Mouse (Mus musculus) frontal cortex, postnatal 25 days (tissue): ENCODE results near the gene Il18bp.
A peak's percentile ranks its signal among the peaks of the same experiment; 100 is the strongest.

ENCODE experiments used
- DNase-seq, 2 experiments: peaks; one replicate each; pipeline ENCODE4 v3.0.0; 2022; ENCODE audit warnings: low spot score in 2 of 2

The Il18bp gene

DNA sequence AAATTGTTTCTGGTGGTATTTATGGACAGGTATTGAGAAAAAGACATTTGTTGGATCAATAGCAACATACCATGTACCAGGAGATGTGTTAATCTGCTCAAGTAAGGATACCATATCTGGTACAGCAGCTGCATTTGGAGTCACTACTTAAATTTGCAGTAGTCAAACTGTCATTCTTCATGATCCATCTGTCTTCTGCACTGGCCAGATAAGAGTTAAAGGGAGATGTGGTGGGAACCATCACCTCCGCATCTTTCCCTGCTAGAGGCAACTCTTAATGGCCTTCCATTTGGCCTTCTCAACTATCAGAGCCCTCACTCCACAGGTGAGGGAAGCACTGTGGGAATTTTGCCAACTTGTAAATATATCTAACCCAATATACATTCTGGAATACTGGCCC lies 12.0 kb downstream of the Il18bp start:
- DNase-seq: no peak

DNA sequence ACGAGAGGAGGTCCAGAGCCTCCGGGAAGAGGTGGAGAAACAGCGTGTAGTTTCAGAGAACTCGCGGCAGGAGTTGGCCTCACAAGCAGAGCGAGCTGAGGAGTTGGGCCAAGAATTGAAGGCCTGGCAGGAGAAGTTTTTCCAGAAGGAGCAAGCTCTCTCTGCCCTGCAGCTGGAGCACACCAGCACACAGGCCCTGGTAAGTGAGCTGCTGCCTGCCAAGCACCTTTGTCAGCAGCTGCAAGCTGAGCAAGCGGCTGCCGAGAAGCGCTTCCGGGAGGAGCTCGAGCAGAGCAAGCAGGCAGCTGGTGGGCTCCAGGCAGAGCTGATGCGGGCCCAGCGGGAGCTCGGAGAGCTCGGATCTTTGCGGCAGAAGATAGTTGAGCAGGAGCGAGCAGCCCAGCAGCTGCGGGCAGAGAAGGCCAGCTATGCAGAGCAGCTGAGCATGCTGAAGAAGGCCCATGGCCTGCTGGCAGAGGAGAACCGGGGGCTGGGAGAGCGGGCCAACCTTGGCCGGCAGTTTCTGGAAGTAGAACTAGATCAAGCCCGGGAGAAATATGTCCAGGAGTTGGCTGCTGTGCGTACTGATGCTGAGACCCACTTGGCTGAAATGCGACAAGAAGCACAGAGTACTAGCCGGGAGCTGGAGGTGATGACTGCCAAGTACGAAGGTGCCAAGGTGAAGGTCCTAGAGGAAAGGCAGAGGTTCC lies 17.4 kb downstream of the Il18bp start:
- no peak for DNase-seq

DNA sequence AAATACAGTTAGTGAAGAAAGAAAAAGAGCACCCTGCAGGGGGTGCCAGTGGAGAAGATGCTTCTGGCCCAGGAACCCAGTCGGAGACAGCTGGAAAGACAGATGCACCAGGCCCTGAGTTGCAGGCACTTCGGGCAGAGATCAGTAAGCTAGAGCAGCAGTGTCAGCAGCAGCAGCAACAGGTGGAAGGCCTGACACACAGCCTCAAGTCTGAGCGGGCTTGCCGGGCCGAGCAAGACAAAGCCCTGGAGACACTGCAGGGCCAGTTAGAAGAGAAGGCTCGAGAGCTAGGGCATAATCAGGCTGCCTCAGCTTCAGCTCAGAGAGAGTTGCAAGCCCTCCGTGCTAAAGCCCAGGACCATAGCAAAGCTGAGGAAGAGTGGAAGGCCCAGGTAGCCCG lies 18.2 kb downstream of the Il18bp start:
- no peak for DNase-seq

DNA sequence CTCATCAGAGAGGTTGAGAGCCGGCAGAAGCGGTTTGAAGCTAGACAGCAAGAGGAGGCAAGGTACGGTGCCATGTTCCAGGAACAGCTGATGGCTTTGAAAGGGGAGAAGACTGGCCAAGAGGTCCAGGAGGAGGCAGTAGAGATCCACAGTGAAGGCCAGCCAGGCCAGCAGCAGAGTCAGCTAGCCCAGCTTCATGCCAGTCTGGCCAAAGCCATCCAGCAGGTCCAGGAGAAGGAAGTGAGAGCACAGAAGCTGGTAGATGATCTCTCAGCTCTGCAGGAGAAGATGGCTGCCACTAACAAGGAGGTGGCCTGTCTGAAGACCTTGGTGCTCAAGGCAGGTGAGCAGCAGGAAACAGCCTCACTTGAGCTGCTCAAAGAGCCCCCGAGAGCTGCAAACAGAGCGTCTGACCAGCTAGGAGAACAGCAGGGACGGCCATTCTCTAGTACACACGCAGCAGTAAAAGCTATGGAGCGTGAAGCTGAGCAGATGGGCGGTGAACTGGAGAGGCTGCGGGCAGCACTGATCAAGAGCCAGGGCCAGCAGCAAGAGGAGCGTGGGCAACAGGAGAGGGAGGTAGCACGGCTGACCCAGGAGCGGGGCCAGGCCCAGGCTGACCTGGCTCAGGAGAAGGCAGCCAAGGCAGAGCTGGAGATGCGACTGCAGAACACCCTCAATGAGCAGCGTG lies 18.9 kb downstream of the Il18bp start:
- no peak for DNase-seq

DNA sequence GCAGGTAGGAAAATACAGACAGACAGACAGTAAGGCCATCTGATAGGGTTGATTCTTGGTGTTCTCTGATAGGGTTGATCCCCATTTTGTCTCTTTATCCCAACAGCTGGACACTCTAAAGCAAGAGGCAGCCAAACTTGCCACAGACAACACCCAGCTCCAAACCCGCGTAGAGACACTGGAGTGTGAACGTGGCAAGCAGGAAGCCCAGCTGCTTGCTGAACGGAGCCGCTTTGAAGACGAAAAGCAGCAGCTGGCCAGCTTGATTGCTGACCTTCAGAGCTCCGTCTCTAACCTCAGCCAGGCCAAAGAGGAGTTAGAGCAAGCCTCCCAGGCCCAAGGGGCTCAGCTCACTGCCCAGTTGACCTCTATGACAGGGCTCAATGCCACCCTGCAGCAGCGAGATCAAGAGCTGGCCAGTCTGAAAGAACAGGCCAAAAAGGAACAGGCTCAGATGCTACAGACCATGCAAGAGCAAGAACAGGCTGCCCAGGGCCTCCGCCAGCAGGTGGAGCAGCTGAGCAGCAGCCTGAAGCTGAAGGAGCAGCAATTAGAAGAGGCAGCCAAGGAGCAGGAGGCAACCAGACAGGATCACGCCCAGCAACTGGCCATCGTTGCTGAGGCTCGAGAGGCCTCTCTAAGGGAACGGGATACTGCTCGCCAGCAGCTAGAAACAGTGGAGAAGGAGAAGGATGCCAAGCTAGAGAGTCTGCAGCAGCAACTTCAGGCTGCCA lies 20.1 kb downstream of the Il18bp start:
- DNase-seq: peak; percentile 76 to 87

DNA sequence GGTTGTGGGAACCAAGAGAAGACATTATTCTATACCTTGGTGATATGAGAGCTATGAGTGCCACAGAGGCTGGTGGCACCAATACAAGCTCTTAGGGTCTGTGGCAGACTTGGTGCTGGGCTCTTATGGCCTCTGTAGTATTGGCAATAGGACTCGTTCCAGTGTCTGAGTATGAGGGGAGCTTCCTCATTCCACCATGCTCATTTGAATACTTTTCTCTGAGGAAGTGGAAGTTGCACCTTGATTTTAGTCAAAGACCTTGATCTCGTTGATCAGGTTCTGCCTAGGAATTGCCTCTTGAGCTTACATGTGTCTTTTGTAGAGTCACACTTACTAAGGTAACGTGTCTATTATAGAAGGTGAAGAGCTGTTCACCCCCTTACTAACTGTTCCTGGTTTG lies 24.2 kb downstream of the Il18bp start:
- DNase-seq: no peak

DNA sequence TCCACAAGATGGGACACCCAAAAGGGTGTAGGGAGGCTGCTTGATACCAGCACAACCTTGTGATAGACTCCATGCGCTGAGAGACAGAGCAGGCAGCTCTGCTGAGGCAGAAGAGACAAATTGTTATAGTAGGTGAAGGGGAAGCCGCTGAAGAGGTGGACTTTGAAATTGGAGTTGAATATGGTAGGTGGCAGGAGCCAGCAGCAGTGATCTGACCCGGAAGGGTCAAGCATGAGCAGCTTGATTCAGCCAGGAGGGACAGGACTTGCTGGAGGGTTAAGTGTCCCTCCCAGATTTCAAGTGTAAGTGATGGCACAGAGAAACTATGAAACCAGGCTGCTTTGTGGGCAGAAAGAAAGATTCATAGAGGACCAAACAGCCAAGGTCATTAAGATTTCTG lies 33.4 kb downstream of the Il18bp start:
- no peak for DNase-seq

DNA sequence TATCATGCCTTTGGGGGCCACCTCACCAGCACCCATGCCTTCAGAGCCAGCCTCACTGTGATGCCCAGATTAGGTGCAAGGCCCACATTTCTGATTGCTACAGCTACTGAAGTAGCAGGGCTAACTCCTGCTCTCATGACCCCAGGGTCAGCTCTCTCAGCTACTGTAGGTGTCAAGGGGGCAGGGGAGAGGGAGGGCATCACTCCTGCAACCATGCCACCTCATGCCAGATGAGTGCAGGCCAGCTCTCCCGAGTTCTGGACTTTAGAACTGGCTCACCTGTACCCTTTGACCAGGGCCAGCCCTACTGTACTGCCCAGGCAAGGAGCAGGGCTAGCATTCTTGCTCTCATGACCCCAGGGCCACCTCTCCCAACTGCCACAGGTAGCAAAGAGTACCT lies 35.8 kb downstream of the Il18bp start:
- DNase-seq: no peak

DNA sequence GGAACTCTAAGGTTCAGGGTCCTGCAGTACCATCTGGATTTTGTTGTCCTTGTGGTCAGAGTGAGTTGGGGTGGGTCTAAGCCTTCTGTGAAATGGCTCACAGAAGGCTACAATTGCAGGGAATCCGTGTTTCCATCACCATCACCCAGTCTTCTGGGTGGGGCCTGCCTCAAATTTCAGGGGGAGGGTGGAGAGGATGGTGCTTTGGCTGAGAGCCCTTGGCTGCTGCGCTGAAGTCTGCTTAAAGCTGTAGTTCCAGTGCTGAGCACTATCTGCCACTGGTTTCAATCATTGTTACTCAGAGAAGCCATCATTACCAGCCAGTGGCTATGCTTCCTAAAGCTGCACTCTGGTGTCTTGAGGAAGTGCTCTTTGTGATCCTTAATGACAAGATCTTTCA lies 44.0 kb downstream of the Il18bp start:
- DNase-seq: no peak

DNA sequence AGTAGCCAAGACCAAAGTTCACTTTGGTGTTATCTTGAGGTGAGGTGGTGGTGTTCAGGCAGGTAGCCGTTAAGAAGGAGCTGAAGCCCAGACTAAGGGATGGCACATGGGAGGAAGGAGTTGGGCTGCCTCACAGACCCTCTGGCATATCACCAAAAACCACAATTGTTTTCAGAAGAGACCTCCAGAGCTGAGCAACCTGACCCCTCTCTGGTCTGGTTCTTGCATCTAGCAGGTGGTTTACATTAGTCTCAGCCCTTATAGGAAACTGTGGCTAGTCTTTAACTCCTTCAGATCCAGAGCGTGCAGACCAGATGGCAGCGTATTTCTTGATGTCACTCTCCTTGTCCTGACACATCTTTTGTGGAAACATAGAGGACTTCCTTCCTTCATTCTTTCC lies 44.8 kb downstream of the Il18bp start:
- DNase-seq: no peak

DNA sequence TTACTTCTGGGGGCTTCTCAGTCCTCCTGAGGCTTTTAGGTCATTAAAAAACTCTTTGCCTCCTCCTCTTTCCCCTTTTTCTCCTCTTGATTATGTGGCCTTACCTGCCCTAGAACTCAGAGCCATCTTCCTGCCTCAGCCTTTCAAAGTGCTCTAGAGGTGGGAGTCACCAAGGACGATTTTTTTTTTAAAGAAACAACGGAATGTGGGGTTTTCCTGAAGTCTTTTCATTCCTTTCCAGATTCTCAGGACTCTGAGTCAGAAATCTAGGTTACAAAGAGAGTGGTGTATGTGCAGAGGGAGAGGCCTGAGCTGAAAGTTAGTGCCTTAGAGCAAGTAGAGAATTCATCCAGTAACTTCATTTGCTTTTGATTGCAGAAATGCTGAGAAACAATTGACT lies 46.8 kb downstream of the Il18bp start:
- DNase-seq: no peak

DNA sequence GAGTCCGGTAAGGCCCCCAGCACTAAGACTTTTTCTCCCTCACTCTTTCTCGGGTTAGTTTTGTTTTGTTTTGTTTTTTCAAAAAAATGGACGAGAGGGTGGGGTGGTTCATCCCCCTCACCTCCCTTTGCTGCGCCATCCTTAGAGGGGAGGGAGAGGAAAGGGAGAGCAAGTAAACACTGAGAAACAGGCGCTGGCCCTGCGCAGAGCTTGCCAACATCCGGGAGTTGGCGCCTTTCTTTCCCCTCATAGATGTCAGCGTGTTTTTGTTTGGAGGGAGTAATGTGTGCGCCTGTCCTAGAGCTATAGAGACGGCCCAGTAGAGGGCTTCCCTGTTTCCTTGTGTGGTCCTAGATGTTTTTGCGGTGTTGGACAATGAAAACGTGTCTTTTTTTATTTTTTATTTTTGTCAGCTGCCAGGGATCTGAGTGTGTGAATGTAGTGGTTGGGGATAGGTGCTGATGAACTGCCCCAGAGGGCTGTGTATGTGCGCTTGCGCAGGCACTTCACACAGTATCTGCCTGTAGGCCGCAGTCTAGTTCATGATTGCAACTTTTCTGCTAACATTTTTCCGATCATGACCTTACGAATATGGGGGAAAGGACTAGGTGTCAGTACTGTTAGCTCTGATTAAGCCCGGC lies 47.5 kb downstream of the Il18bp start:
- peak; percentile 40 to 59 for DNase-seq

DNA sequence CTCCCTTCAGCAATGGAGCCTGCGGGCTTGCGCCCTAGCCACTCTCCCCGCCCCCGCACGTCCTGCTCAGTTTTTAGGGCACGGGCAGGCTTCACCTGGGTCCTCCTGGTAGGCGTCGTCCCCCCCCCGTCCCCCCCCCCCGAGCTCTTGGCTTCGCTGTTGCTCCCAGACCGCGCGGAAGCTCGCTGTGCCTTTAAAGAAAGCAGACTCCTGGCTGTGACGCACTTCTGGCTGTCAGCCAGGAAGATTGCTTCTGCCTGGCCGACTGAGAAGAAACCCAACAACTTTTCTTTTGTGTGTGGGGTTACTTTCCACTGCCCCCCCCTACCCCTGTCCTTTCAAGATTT lies 48.1 kb downstream of the Il18bp start:
- DNase-seq: peak; percentile 65 to 76

DNA sequence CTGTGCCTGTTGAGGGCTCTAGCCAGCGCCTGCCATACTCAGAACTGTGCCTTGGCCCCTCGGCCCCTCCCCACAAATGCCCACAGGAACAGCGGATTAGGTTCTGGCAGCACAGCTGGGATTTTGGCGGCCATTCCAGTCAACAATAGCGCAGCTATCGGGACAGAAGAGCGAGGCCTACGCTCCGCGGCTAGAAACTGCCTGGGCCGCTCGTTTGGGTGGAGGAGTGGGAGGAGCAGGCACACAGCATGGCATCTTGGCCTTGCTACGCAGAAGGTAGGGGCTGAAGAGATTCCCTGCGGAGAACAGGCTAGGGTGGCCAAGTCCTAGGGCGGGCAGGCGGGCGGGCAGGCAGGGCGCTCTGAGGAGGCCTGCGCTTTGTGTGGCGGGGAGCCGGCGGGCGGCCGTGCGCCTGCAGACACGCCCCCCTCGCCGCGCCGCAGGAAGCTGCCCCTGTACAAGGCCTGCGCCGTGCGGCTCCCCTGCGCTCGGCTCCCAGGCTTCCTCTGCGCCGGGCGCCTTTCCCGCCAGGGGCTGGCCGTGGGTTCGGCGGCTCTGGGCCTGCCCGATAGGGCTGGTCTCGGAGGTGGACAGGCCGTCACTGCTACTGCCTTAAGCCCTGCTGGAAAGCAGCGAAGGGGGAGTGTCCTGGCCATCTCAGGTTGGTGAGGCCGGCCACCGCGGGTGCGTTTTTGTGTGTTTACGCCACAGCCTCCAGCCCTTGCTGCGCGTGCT lies 48.6 kb downstream of the Il18bp start:
- DNase-seq: peak; percentile 66 to 76

DNA sequence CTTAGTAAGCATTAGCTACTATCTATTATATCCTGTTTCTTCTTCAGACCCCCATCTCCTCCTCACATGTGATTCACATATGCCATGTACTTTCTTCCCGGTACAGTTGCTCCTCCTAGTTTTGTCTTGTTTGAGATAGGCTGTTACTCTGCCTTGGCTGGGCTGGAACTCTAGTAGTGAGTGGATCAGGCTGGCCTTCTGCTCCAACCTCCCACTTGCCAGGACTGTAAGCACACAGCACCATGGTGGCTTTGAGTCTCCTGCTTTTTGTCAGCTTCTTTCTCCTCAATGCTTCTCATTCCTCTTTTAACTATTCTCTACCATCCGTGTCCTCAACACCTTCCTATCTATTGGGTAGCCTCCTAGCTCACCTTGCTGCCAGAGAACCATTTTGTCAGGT lies 49.7 kb downstream of the Il18bp start:
- DNase-seq: no peak

DNA sequence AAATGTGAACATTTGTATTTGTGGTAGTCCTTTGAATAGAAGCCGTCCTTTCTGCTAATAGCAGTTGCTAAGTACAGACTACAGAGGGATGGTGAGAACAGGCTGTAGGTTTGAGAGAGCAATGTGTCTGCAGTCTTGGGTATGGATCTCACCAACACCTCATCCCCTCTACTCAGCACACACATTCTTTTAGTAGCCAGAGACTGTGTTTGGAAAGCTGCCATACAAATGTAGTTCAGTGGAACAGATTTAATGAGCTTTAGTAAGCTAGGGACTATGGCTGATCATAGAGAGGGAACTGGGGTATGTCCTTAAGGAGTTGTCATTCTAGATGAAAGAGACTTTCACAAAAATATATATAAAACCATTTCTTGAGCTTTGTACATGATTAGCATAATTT lies 51.2 kb downstream of the Il18bp start:
- no peak for DNase-seq

DNA sequence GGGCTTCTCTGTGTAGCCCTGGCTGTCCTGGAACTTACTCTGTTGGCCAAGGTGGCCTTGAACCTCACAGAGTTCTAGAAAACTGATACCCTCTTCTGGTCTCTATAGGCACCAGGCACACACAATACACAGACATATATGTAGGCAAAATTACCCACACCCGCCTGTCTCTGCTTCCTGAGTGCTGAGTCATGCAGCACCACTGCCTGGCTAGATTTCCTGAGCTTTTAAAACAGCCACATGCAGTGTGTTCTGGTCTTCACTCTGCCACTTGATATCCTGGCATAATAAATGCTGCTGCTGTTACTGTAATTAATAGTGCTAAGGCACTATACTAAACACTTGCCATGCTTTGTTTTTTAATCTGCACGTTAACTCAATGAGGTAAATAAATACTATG lies 52.9 kb downstream of the Il18bp start:
- DNase-seq: no peak
